Mouse (Mus musculus) kidney, postnatal 14 days (tissue): ENCODE results near the gene Spesp1.

Experiments
- DNase-seq: peaks from one replicate; pipeline ENCODE4 v3.0.0; 2022; ENCODE audit warnings: mixed read lengths

Spesp1 gene

GRCm38 (mm10) chr9:62281991-62282390, at the start of gene Spesp1:
TSS of gene Spesp1 (minus strand) at chr9:62282208.
- DNase-seq, result no peak

DNA sequence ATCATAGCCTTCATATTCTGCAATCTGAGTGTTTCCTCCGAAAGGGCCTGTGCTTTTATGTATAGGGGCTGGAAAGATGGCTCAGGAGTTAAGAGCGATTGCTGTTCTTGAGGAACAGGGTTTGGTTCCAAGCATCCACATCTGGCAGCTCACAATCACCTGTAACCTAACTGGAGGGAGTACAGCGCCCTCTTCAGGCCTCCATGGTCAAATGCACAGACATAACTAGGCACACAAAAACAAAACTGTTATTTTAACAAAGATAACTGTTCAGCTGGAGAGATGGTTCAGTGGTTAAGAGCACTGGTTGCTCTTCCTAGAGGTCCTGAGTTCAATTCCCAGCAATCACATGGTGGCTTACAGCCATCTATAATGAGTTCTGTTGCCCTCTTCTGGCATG, 44.0 kb upstream of the Spesp1 start:
- DNase-seq, result no peak

GRCm38 (mm10) chr9:62323816-62324215, 41.8 kb upstream of the Spesp1 start:
- DNase-seq, result no peak

GRCm38 (mm10) chr9:62318729-62319128, 36.7 kb upstream of the Spesp1 start:
- DNase-seq, result no peak

- DNase-seq, result no peak
Measured at GRCm38 (mm10) chr9:62315556-62315955, 33.5 kb upstream of the Spesp1 start.

GRCm38 (mm10) chr9:62296891-62297290, 14.9 kb upstream of the Spesp1 start:
- DNase-seq, result no peak

GRCm38 (mm10) chr9:62295006-62295698, 13.1 kb upstream of the Spesp1 start:
- peak; percentile 85 for DNase-seq

- DNase-seq, result no peak
Measured at GRCm38 (mm10) chr9:62287633-62288025, 5.6 kb upstream of the Spesp1 start.

DNA sequence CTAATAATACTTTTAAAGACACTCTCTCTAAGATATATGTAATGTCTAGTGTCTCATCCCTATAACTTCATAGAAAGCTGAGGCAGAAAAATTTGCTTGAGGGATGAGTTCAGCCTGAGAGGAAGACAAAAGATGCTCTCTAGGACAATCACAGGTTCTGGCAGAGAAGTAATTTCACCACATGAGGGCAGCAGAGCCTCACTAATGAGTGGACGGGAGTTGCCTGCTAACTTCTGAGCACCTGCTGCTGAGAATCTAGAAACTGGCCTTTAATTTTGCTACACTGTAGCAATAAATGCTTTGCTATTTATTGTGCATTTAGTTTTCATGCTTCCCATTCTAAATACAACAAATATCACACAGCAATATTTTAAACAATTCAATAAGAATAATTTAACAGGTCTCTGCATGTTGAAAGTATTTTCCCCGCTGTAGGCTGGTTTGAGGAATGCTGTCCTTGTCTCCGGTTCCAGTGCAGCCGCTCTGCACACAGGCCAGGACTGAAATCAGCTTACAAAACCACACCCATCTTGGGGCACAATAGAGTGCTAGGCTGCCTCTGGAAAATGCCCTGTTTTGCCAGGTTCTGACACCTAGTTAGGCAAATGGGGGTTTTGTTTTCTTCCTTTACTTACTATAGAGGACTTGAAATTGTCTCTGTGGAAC, 5.1 kb upstream of the Spesp1 start:
- DNase-seq, result peak; percentile 80

GRCm38 (mm10) chr9:62284266-62284665, 2.3 kb upstream of the Spesp1 start:
- DNase-seq, result no peak

GRCm38 (mm10) chr9:62276899-62277298, 5.1 kb downstream of the Spesp1 start:
- DNase-seq, result no peak

DNA sequence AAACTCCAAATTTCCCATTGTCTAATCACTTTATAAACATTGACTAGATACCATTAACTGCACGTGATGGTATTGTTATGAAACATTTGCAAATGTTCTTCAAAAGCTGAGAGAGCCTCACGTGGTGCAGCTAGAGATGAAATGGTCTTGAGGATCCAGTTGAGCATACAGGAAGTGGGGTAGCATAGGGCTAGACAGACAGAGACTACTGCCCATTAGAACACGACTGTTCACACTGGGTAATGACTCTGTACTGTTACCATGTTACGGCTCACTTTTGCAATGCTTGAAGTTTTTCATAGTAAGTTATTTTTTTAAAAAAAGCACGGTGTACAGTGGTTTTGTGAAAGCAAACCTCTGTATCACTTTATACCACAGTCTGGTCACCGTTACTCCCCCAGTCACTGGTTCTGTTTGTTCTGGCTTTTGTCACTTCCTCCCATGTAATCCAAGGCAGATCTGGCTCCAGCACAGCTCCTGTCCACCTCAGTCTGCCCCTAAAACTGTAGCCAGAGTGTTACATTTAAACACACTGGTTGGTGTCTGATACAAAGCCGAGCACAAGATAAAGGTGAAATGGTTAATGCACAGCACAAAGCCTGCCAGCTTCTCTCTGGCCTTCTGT, 11.1 kb downstream of the Spesp1 start:
- no peak for DNase-seq

DNA sequence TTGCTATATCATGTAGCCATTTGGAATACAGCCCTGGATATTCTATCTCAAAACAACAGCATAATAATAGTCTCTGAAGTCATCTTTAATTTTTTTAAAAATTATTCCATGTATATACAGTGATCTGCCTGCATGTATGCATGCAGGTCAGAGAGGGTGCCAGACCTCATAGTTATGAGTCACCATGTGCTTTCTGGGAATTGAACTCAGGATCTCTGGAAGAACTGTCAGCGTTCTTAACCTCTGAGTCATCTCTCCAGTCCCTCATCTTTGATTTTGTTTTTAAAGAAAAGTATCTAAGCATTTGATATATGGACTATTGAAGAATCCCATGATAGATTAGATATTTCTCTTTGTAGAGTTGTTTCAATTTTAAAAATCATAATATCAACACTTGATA, 12.8 kb downstream of the Spesp1 start:
- DNase-seq, result no peak

DNA sequence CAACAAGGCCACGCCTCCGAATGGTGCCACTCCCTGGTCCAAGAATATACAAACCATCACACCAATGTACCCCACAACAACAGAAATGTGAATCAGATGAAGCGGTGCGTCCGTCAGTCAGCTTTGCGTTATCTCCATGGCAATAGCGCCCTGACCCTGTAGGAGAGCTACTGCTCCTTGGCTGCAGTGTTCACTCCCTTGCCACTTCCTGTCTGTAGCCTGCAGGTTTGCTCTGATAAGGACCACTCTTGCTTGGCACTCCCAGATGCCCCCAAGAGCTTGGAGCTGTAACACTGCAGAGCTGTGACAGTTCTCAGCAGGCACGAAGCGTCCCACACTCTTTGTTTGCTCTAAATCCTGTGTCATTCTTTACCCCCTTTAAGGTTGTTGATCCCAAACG, 16.7 kb downstream of the Spesp1 start:
- DNase-seq, result no peak

GRCm38 (mm10) chr9:62263652-62264051, 18.4 kb downstream of the Spesp1 start:
- DNase-seq, result no peak

DNA sequence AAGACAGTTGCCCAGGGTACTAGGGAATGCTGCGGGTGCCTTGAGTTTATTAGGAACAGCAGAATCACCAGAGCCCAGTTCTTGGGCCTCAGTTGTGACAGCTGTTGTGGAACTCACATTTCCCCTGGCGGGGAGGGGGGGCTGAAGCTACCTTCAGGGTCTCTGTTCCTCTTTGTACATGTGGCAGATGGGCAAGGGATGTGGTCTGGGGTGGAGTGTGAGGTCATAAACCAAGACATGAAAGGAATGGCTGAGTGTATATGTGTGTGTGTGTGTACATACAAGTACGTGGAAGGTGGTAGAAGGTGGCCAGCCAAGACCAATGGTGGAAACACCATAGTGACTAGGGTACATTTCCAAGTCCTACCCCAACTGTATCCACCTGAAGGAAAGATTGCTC, 20.6 kb downstream of the Spesp1 start:
- no peak for DNase-seq

DNA sequence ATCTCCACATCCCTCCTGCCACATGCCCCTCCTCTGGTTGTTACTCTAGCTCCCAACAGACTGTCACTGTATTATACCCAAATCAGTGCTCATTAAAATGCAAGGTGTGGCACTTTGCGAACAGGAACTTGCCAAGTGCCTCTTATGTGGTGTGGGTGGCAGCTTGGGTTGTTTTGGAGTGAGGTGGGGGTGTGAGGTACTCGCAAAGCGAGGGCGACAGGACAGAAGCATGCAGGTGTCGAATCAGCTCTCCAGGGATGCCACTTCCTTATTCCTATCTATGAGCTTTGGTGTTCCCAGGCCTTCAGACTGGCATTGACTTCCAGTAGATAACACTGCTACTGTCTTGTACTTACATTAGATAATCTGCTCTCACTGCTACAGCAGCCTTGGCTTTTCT, 21.0 kb downstream of the Spesp1 start:
- no peak for DNase-seq

DNA sequence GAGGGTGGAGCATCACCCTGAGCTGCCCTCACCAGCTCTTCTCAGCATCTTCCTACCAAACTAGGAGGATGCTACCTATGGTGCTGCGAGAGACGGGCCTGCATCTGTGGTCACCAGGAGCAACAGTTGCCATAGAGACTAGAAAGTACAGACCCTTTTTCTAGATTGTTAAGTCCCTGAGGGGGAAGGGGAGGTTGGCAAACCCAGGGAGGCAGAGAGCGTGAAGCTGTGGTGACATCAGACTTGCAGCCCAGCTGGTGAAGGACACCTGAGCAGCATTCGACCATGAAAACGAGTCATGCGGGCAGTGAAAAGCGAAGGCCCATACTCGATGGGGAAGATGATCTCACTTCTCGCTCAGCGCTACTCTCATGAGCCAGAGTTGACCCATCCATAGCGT, 24.0 kb downstream of the Spesp1 start:
- DNase-seq, result no peak

- DNase-seq, result no peak
Measured at GRCm38 (mm10) chr9:62255896-62256576, 26.0 kb downstream of the Spesp1 start.

- no peak for DNase-seq
Measured at GRCm38 (mm10) chr9:62253736-62254443, 28.1 kb downstream of the Spesp1 start.

GRCm38 (mm10) chr9:62250296-62250695, 31.7 kb downstream of the Spesp1 start:
- no peak for DNase-seq

DNA sequence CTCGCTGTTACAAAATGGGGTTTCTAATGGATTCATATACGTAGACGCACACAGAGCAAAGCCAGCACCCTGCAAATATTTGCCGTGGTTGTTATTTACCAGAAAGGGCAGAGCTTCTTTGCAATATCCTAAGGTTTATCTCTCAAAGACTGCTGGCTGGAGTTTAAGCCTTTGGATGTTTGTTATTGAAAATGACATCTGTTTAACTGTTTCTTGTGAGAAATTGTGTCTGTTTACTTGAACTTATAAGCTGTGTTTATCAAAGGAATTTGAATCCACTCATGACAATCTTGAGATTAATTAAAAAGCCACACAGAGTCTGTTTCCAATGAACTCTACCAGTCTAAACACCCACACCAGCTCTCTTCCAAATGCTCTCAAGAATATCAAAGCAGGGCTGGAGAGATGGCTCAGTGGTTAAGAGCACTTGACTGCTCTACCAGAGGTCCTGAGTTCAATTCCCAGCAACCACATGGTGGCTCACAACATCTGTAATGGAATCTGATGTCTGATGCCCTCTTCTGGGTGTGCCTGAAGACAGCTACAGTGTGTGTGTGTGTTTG, 35.5 kb downstream of the Spesp1 start:
- no peak for DNase-seq
